Mouse (Mus musculus): ENCODE results near the gene Ssu2.

Ssu2 gene

DNA sequence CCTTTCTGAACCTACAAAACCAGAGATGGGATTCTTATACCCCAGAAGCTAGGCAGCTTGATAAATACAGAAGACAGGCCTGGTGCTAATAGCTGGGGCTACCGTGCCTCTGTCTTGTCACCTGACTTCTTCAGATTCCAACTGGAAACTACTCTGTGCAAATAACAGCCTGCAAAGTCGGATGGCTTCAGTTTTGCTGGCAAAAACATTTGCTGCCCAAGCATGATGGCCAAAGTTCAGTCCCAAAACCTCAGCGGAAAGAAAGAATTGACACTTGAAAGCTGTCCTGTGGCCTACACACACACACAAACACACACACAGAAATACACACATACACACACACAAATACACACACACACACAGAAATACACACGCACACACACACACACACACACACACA is 48.8 kb downstream of the Ssu2 start:
- no peak for DNase-seq

DNA sequence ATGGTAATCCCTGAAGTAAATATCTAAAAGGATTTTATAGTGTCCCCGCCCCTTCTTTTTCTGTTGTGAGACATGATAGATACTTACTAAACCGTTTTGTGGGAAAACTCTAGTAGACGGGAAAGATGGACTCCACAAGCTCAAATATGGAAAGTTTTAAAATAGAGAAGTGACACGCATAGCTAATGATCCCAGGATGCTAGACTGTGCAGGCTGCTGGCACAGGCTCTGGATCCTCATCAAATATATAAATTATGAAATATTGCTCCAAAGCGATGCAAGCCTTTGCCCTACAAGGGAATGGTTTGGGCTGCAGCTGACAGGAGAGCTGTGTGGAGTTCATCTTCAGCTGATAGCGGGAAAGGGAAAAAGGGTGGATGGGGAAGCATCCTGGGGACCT is 50.2 kb downstream of the Ssu2 start:
- DNase-seq = no peak

DNA sequence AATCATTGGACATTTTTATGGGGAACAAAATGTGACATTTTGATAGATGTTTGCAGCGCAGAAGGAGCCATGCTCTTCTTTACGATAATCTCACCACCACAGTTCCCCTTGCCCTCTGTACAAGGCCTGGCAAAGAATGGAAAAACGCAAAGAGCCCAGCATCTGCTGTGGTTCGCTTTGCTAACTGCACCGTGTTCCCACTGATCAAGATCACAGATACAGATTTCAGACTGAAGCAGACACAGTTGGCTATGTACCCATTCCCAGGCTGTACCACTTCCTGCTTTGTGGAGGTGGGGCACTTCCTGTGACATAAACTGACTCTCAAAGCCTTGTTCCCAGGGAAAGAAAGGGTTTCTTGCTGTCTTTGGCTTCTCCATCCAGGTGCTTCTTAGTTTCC is 53.9 kb downstream of the Ssu2 start:
- DNase-seq = no peak

DNA sequence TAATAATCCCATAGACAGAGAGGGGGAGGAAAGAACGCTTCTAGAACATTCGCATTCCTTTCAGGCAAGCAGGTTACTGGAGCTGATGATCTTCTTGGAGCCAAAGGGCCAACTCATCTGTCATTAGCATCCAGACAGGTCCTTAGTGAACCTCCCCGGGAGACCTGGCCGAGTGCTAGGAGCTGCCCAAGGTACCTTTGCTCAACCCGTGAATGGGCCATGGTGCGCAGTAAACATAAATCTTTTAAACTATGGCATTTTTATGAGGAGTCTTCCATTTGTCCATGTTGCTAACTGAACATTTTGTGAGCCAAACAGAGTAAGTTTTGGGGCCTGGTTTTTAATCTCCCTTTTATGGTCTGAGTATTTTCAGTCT is 56.6 kb downstream of the Ssu2 start:
- no peak for DNase-seq

DNA sequence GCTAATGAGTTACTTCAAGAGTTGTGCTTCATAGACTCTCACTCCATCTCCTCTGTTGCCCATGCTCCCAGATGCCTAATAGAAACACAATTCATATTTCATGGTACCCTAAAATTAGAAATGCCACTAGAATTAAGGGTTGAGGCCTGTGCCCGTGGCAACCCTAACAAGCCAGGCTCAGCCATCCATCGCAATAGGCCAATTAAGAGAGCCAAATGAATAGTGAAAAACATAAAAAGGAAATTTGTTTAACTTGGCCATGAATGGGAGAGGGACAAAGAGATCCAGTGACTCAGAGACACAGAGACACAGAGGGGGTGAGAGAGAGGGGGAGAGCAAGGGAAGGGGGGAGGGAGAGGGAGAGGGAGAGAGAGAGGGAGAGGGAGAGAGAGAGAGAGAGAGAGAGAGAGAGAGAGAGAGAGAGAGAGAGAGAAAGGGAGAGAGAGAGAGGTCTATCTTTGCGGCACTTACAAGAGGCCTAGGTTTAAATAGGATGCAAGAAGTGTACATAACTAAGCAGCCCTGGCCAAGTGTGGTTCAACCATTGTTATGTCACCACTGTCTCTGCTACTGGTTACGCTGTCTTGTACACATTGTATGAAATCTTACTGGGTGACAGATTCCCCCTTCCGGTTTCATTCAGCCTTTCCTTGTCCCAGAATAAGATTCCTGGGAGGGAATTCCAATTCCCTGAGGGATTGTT is 57.2 kb downstream of the Ssu2 start:
- no peak for DNase-seq

DNA sequence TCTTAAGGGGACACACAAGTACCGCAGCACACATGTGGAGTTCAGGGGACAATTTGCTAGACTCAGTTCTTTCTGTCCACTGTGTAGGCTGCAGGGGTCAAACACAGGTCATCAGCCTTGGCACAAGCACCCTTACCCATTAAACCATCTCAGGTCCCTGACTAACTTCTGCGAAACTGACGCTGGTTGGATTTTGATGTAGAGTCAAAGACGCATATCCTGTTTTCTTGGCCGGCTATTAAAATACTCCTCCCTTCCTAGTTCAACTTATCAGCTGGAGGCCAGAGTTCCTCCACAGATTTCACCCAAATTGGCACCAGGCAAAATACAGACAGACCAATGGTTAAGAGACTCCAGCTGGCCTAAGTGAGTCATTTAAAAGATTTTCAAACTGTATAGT is 60.0 kb downstream of the Ssu2 start:
- no peak for DNase-seq

DNA sequence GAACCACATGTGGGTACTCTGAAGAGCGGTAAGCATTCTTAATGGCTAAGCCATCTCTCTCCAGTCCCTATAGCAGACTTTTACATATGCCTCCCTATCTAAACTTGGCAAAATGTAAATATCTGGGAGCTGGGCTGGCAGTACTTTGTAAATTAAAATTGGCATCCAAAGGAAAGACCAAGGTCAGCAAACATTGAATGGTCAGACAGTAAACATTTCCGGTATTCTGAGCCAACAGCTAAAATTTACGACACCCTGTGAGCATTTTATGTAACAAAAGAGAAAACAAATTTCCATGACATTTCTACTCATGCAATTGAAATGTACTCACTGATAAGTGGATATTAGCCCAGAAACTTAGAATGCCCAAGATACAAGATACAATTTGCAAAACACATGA is 62.6 kb downstream of the Ssu2 start:
- no peak for DNase-seq

DNA sequence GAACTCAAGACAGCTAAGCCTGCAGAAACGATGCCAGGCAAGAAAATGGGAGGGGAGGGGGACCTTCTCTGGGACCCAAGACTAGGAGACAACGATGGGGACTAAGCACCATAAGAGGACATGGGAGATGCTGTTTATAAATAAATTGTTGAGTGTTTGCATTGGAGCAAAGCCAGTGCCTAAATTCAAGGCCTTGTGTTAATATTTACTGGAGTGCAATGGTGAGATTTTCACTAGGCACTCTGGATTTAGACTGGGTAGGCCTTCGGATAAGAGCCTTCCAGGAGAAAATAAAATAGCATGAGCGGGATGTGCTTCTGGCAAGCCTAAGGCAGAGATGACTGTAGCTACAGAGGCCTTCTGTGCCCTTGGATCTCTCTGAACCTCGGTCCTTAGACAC is 64.9 kb downstream of the Ssu2 start:
- DNase-seq = no peak

DNA sequence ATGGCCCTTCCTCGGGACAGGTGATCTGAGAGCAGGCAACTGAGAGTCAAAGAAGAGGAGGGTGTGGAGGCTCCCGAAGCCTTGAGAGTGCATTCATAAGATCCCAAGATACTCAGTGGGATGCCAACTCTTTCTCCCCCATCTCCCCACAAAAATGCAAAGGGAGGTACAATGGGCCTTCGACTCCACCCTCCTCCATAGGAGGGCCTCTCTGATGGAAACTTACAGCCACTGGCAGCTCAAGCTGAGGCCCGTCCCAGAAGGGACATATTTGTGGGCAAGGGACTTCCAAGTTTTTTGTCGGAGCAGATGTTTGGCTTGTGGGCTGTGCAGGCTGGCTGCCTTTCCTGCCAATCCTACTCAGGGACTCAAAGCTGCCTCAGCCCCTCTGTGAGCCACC is 67.1 kb downstream of the Ssu2 start:
- DNase-seq = no peak

DNA sequence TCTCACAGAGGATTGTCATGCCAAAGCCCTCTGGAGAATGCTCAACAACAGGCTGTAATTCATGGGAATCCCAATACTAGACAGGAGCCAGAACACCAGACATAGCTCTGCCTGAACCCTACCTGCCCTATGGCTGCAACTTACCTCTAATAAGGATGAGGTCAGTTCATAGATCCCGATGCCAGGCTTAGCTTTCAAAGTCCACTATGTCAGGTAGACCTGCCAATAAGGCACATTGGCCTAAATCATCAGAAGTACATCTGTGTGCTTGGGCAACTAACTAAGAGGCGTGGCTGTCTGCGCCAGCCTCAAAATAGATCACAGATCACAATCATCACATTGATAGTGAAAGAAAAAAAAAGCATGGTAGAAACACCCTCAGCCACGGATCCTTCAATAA is 68.4 kb downstream of the Ssu2 start:
- DNase-seq = no peak

DNA sequence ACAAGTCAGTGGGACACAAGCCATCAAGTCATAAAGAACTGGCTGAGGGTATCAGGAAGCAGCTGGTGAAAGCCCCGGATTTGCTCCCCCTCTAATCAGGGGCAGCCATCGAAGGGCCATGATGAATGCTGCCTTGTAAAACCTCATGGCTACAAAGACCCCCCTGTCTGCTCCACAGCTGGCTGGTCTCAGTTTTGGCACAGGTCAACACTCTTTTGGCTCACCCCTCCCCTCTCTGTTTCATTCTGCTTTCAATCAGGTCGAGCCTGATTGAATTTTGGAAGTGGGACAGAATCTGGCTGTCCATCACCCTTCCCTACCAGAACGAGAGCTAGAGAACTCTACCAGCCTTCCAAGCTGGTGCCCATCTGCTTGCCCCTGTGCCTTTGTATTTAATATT is 76.4 kb downstream of the Ssu2 start:
- no peak for DNase-seq

DNA sequence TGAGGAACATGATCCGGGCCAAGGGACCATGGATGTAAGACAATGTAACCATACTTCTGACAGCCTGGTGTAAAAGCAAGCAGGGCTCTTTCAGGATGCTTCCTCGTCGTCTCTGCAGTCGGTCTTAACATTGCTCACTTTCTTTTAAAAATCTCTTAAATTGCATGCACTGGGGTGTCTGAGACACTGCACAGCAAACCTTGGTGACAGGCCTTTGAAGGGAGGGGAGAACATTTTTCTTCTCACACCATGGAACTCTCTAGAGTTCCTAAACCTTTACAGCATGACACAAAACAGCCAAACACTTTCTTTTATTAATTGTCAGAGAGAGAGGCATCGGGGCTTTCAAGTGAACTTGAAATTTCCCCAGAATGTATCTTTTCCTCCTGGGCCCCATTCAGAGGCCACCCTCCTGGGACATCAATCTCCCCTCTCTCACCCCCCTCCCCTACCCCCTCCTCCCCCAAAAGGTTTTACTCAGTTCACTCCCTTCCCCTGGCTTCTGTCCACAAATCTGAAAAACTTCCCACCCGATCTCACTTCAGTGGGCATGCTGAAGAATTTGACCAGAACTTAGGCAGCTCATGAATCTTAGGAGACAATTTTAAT is 78.4 kb downstream of the Ssu2 start:
- DNase-seq = no peak
